25 mouse cellular contexts compared by ENCODE assay signal in genomic region chr12:85574806-85575495, GRCm38 (mm10). TPM values are rescaled to one million over a fixed set of nuclear protein-coding genes. Genes with fewer than 3 reads are reported as not detected.
DNase-seq lines count a peak whose midpoint lies in the region; ATAC-seq and TF ChIP-seq lines count a peak whose summit lies in the region.
"Had no signal": no experiment of that assay in that cellular context is flagged by ENCODE, and none has a peak within 500 bp of the region (broad histone marks: within the 10 kb centered on the region; RNA-seq: fewer than 3 reads in every experiment).

No protein-coding gene starts in this region.

- TF ChIP-seq CTCF in lung, adult 2 months (IDR thresholded peaks at IDR 0.05; ENCODE audit: insufficient read depth, low read length): no peak
- TF ChIP-seq CTCF in MEL (IDR thresholded peaks at IDR 0.05 in 2 of 3, conservative IDR thresholded peaks at IDR 0.05 in 1 of 3; ENCODE audit: control insufficient read depth in 1 of 3, insufficient read depth in 1 of 3, low read depth in 2 of 3, low read length in 3 of 3, poor library complexity in 1 of 3, severe bottlenecking in 1 of 3): no peak

- 34% methylated on average over 6 of the region's 6 CpGs for WGBS in lung, embryonic 15.5 days
- WGBS in lung, adult 2 months: 35% methylated on average over 6 of the region's 6 CpGs

- no peak for TF ChIP-seq POLR2A in lung, adult 2 months (IDR thresholded peaks at IDR 0.05; ENCODE audit: borderline replicate concordance, extremely low read depth, low read depth, low read length)
- no peak for TF ChIP-seq POLR2A in MEL (IDR thresholded peaks at IDR 0.05; ENCODE audit: control insufficient read depth in 1 of 2, insufficient read depth in 1 of 2, low read depth in 1 of 2, low read length in 2 of 2, poor library complexity in 1 of 2)

- H3K4me3 ChIP-seq in lung, embryonic 15.5 days: no peak overlapping the region
- H3K4me3 ChIP-seq in lung, adult 2 months (replicated peaks; ENCODE audit: extremely low read depth, low read depth, low read length): no peak overlapping the region
- no peak overlapping the region for H3K4me3 ChIP-seq in MEL (ENCODE audit: control insufficient read depth in 1 of 2, insufficient read depth in 1 of 2, low read depth in 2 of 2, low read length in 2 of 2)
- H3K4me3 ChIP-seq: embryonic facial prominence, embryonic 15.5 days; heart, adult 2 months; heart, embryonic 13.5 days; hindbrain, embryonic 15.5 days; intestine, embryonic 15.5 days; kidney, embryonic 15.5 days; limb, embryonic 12.5 days; liver, embryonic 12.5 days; midbrain, embryonic 12.5 days had no signal

- 0 out of 2 replicates have a peak overlapping the region, but pooled peaks have one; percentile 6 for H3K27ac ChIP-seq in lung, embryonic 15.5 days
- H3K27ac ChIP-seq in MEL (ENCODE audit: control insufficient read depth, low read depth, low read length): no peak overlapping the region
- H3K27ac ChIP-seq: embryonic facial prominence, embryonic 15.5 days; heart, adult 2 months; heart, embryonic 13.5 days; hindbrain, embryonic 15.5 days; intestine, embryonic 15.5 days; kidney, embryonic 15.5 days; limb, embryonic 12.5 days; liver, embryonic 12.5 days; midbrain, embryonic 12.5 days had no signal

- peaks cover 25% of the 10 kb centered on the region for H3K4me1 ChIP-seq in lung, embryonic 15.5 days
- peaks cover 2% of the 10 kb centered on the region; the same call in 1 of the 2 replicates for H3K4me1 ChIP-seq in lung, adult 2 months (ENCODE audit: control insufficient read depth, insufficient read depth, low read length)
- H3K4me1 ChIP-seq in MEL (ENCODE audit: control insufficient read depth in 1 of 2, insufficient read depth in 2 of 2, low read length in 2 of 2): no peaks in the 10 kb centered on the region; a peak in 1 of 4 replicates
- H3K4me1 ChIP-seq: liver, embryonic 12.5 days had no signal

- H3K36me3 ChIP-seq in lung, embryonic 15.5 days: no peaks in the 10 kb centered on the region
- H3K36me3 ChIP-seq in MEL (ENCODE audit: control insufficient read depth in 1 of 2, insufficient read depth in 2 of 2, low read length in 2 of 2): no peaks in the 10 kb centered on the region
- H3K36me3 ChIP-seq: embryonic facial prominence, embryonic 15.5 days; heart, embryonic 13.5 days; hindbrain, embryonic 15.5 days; intestine, embryonic 15.5 days; kidney, embryonic 15.5 days; limb, embryonic 12.5 days; liver, embryonic 12.5 days; midbrain, embryonic 12.5 days had no signal

- no peaks in the 10 kb centered on the region for H3K27me3 ChIP-seq in lung, embryonic 15.5 days
- H3K27me3 ChIP-seq in MEL (ENCODE audit: control insufficient read depth in 1 of 2, insufficient read depth in 2 of 2, low read length in 2 of 2): peaks cover 0 to 2% of the 10 kb centered on the region in 2 experiments; a peak in 1 of 4 replicates
- H3K27me3 ChIP-seq: embryonic facial prominence, embryonic 15.5 days; heart, embryonic 13.5 days; hindbrain, embryonic 15.5 days; intestine, embryonic 15.5 days; kidney, embryonic 15.5 days; limb, embryonic 12.5 days; midbrain, embryonic 12.5 days had no signal

- H3K9me3 ChIP-seq in lung, embryonic 15.5 days: no peaks in the 10 kb centered on the region
- no peaks in the 10 kb centered on the region for H3K9me3 ChIP-seq in MEL (replicated peaks; ENCODE audit: insufficient read depth, low read length)
- H3K9me3 ChIP-seq: embryonic facial prominence, embryonic 15.5 days; heart, embryonic 13.5 days; hindbrain, embryonic 15.5 days; intestine, embryonic 15.5 days; kidney, embryonic 15.5 days; limb, embryonic 12.5 days; liver, embryonic 12.5 days; midbrain, embryonic 12.5 days had no signal

- no peak for TF ChIP-seq RAD21 in MEL (IDR thresholded peaks at IDR 0.05; ENCODE audit: low read depth, low read length)

- no peak for DNase-seq in lung, adult 2 months
- peak; percentile 53 for DNase-seq in MEL (ENCODE audit: low read depth, low spot score)
- peak; percentile 32 for DNase-seq in induced T-regulatory cell, adult 2 months (ENCODE audit: low read depth)
- DNase-seq in frontal cortex, postnatal 10 days (ENCODE audit: low spot score in 2 of 2): no peak
- DNase-seq in right cerebral cortex, postnatal 10 days (ENCODE audit: low spot score in 2 of 2): no peak
- DNase-seq: adrenal gland, postnatal 25 days; cerebellum, adult 8-10 months; cerebellum, postnatal 36 days; gastrocnemius, postnatal 10 days; heart, adult 2 months; heart, postnatal 36 days; kidney, postnatal 36 days; thymus, adult 18-20 months had no signal

- no peak overlapping the region for H3K9ac ChIP-seq in lung, embryonic 15.5 days
- no peak overlapping the region for H3K9ac ChIP-seq in MEL (ENCODE audit: control insufficient read depth, low read depth, low read length, poor library complexity, severe bottlenecking)
- H3K9ac ChIP-seq: embryonic facial prominence, embryonic 15.5 days; heart, embryonic 13.5 days; hindbrain, embryonic 15.5 days; intestine, embryonic 15.5 days; kidney, embryonic 15.5 days; limb, embryonic 12.5 days; liver, embryonic 12.5 days; midbrain, embryonic 12.5 days had no signal

- H3K79me2 ChIP-seq in MEL (ENCODE audit: control insufficient read depth, insufficient read depth, low read length, poor library complexity): no peaks in the 10 kb centered on the region

- ATAC-seq in lung, embryonic 15.5 days (ENCODE audit: borderline replicate concordance, extremely low read depth, low FRiP score, low TSS enrichment): no peak
- ATAC-seq in megakaryocyte, adult 5-6 weeks (ENCODE audit: poor library complexity, severe bottlenecking): peak; percentile 58
- ATAC-seq in activated CD4-positive, CD25-positive, alpha-beta regulatory T cell, adult 4 months: no peak
- ATAC-seq: forebrain, embryonic 14.5 days; intestine, embryonic 15.5 days; liver, embryonic 12.5 days had no signal

- peak in 1 of 2 experiments; percentile 23; a peak in 1 of 4 replicates for TF ChIP-seq EP300 in MEL (IDR thresholded peaks at IDR 0.05; ENCODE audit: low read depth in 1 of 2, low read length in 2 of 2)

- H3K4me2 ChIP-seq in lung, embryonic 15.5 days: no peak overlapping the region
- H3K4me2 ChIP-seq: embryonic facial prominence, embryonic 15.5 days; heart, embryonic 13.5 days; hindbrain, embryonic 15.5 days; intestine, embryonic 15.5 days; kidney, embryonic 15.5 days; limb, embryonic 12.5 days; liver, embryonic 12.5 days; midbrain, embryonic 12.5 days had no signal

TF ChIP-seq in MEL, 35 proteins besides CTCF, POLR2A, EP300 and RAD21:
- TF ChIP-seq ZNF384 (IDR thresholded peaks at IDR 0.05; ENCODE audit: low read depth, low read length) (no peak), GATA1 (IDR thresholded peaks at IDR 0.05; ENCODE audit: low read depth, low read length) (peak; percentile 66), RCOR1 (IDR thresholded peaks at IDR 0.05; ENCODE audit: low read depth, low read length) (peak; percentile 81), KAT2A (conservative IDR thresholded peaks at IDR 0.05; ENCODE audit: low read depth, low read length) (no peak), POLR2AphosphoS2 (IDR thresholded peaks at IDR 0.05; ENCODE audit: low read length) (no peak)
TF ChIP-seq in MEL: peak in this region for 2.

RNA-seq across cellular contexts. Expression of gene Jdp2, which starts 23.9 kb away (rescaled TPM):
- polyA plus RNA-seq in lung, embryonic 15.5 days (2015; fragmentation: Nextera tagmentation; extraction: Ambion mirVana): 0.89 and 1.6 TPM in 2 replicates
- 21.6 and 30.9 TPM in 2 replicates for polyA plus RNA-seq in lung, adult 2 months (2012; rRNA removed)
- total RNA-seq in MEL (2012; rRNA removed): 2.3 and 8.1 TPM in 2 replicates
- 1 to 10 TPM in 1 of 2 experiments, not detected in 1; 9.1 TPM for polyA plus RNA-seq in MEL (2012; ENCODE audit: insufficient read depth in 1 of 2, insufficient read length in 2 of 2, low read depth in 1 of 2, low replicate concordance in 2 of 2, missing spikeins in 1 of 2)
- total RNA-seq in megakaryocyte, adult 5-6 weeks (2015): 15.6 and 18.1 TPM in 2 replicates
- total RNA-seq in megakaryocyte, adult 5-6 weeks (2017): 33.3 and 38.9 TPM in 2 replicates
- polyA plus RNA-seq in activated CD4-positive, CD25-positive, alpha-beta regulatory T cell, adult 4 months (2017; shearing (Covaris generic)): not detected

Comparison
In these comparisons a context has a peak if more than half of its experiments do, and no peak if none do; other contexts are left out.
1. DNase-seq: peak in MEL (single experiment) and induced T-regulatory cell, adult 2 months (single experiment); none in lung, adult 2 months (single experiment), frontal cortex, postnatal 10 days (0 of 2) and right cerebral cortex, postnatal 10 days (0 of 2).